Mouse (Mus musculus) midbrain, embryonic 16.5 days (tissue): ENCODE measurements around the gene Tfap2d. TPM values are rescaled to one million over a fixed set of nuclear protein-coding genes. Genes with fewer than 3 reads are reported as not detected.

Source experiments
- ATAC-seq: fragments of 200-750 bp; cut with Nextera tagmentation; 2 replicates; pipeline ENCODE4 v1.8.0; 2017; ENCODE audit warnings: moderate TSS enrichment
- H3K27ac ChIP-seq: fragments of 300-500 bp; sonication (generic); 2 replicates; pipeline ENCODE4 v1.5.1; 2014; ENCODE audit warnings: mild to moderate bottlenecking, low read length, mixed read lengths
- H3K27me3 ChIP-seq: fragments of 300-500 bp; sonication (generic); 2 replicates; pipeline ENCODE4 v1.6.1; 2014; ENCODE audit warnings: low read depth, low read length, mixed read lengths; ENCODE audit not compliant: control insufficient read depth, insufficient read depth
- H3K36me3 ChIP-seq: fragments of 300-500 bp; sonication (generic); 2 replicates; pipeline ENCODE4 v1.6.1; 2014; ENCODE audit warnings: mild to moderate bottlenecking, low read length, moderate library complexity, mixed read lengths; ENCODE audit not compliant: control insufficient read depth, insufficient read depth
- H3K4me1 ChIP-seq: fragments of 300-500 bp; sonication (generic); 2 replicates; pipeline ENCODE4 v1.6.1; 2014; ENCODE audit warnings: mild to moderate bottlenecking, low read length, mixed read lengths; ENCODE audit not compliant: control insufficient read depth, insufficient read depth
- H3K4me2 ChIP-seq: fragments of 300-500 bp; sonication (generic); 2 replicates; pipeline ENCODE4 v1.6.1; 2014; ENCODE audit warnings: mild to moderate bottlenecking, low read length, mixed read lengths
- H3K4me3 ChIP-seq: fragments of 300-500 bp; sonication (generic); 2 replicates; pipeline ENCODE4 v1.5.1; 2014; ENCODE audit warnings: low read depth, mild to moderate bottlenecking, low read length, moderate library complexity, mixed read lengths
- H3K9ac ChIP-seq: fragments of 300-500 bp; sonication (generic); 2 replicates; pipeline ENCODE4 v1.6.1; 2014; ENCODE audit warnings: low read depth, low read length, mixed read lengths
- H3K9me3 ChIP-seq: fragments of 300-500 bp; sonication (generic); replicated peaks from 2 replicates; pipeline ENCODE4 v1.6.1; 2014; ENCODE audit warnings: mild to moderate bottlenecking, low read length, mixed read lengths; ENCODE audit not compliant: control insufficient read depth, poor library complexity, severe bottlenecking
- WGBS: fragments of 180-500 bp; shearing (Covaris S2); extraction: QIAGEN DNeasy Blood & Tissue Kit; methylation state at CpG from one replicate; pipeline ENCODE4 v1.1.7; 2014; 5-methylcytosine and 5-hydroxymethylcytosine counted together
- polyA plus RNA-seq: library from polyadenylated mRNA; unstranded; fragments of >200 nt; fragmentation: Nextera tagmentation; extraction: Ambion mirVana; gene quantifications from 2 replicates; pipeline ENCODE4 v1.2.1, GENCODE M21; 2015

Gene Tfap2d
- polyA plus RNA-seq, 1 experiment from 2014 or later, result 58.0 TPM

DNA sequence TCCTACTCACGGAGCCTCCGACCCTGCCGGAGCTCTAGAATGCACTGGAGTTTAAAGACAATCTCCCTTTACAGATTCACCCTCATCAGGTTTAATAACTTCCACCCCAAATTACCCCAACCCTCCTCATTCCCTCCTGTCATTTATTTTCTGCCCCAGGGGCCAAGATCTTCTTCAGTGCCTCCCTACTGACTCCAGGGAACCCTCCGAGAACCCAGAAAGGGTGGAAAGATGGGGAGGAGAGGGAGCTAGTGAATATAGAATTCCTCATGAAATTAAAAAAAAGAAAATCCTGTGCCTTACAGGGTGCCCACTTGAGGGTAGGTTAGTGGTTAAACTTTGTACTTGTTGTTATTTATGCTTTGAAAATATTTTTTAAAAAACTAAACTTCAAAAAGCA is 104.8 kb downstream of the Tfap2d start:
- Histone ChIP-seq H3K27me3 (peaks cover 20% of the 10 kb centered on the region), H3K36me3 (no peaks in the 10 kb centered on the region), H3K4me2 (peak overlapping the region; percentile 43), H3K9ac (peak overlapping the region; percentile 46), H3K4me3 (peak overlapping the region; percentile 20), H3K27ac (peak overlapping the region; percentile 79), H3K9me3 (no peaks in the 10 kb centered on the region), H3K4me1 (no peaks in the 10 kb centered on the region)
- WGBS, result 4% methylated on average over 4 of the region's 4 CpGs
- ATAC-seq, result no peak

DNA sequence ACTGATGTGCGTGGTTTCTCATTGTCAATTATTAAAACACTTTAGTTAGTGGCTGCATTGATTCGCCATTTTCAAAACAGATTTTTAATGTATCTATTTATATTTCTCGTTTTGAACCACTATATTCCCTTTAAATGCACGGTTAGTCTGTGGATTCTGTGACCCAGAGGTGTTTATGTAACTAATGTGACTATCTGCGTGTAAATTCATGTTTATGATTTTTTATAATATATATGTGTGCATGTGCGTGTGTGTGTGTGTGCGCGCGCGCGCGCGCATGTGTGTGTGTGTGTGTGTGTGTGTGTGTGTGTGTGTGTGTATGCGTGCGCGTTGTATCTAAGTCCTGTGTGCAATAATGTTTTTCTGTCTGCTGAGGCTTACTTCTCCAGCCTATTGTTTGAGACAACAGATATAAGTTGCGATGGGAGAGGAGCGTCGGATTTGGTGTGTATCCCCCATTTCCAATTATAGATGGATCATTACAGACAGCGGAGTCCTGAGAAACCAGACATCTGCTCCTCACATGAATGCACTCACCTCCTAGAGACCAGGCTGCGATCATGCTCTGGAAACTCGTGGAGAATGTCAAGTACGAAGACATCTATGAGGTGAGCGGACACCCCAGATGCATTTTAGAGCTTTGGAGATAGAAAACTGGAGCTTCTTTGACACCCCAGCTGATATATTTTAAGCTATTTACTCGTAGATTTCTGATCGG is 106.0 kb downstream of the Tfap2d start, which contains the start of gene Tfap2b:
Tfap2b (plus strand) TSS at position 274 of the 718 bp plus-strand sequence.
- Histone ChIP-seq H3K4me1 (no peaks in the 10 kb centered on the region), H3K27me3 (peaks cover 25% of the 10 kb centered on the region), H3K4me2 (peak within 1 kb of the TSS; percentile 43), H3K9me3 (no peaks in the 10 kb centered on the region), H3K27ac (peak within 1 kb of the TSS; percentile 86), H3K9ac (peak within 1 kb of the TSS; percentile 62), H3K4me3 (peak within 1 kb of the TSS; percentile 37), H3K36me3 (no peaks in the 10 kb centered on the region)
- ATAC-seq, result peak; percentile 56
- WGBS, result 1% methylated on average over 26 of the region's 26 CpGs

DNA sequence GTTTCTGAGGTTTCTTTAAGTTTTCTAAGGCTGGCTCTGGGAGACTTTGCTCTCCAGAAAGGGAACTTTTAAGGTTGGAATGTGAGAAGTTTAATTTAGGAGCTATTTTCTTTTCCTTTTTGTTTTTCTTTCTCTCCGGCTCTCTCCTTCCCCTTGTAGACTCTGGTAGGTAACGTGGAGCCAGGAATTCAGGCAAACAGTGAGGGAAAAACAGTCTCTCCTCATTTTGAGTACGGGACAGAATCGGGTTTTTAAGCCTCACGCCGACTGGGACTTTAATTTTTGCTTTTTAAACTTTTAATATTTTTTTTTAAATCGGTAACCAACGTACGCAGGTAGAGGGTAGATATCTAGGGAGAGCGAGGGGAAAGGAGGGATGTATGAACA is 106.5 kb downstream of the Tfap2d start:
- under 1% methylated on average over 10 of the region's 10 CpGs for WGBS
- no peak overlapping the region for H3K4me2 ChIP-seq
- H3K36me3 ChIP-seq, result no peaks in the 10 kb centered on the region
- no peaks in the 10 kb centered on the region for H3K9me3 ChIP-seq
- peak overlapping the region; percentile 86 for H3K27ac ChIP-seq
- peaks cover 29% of the 10 kb centered on the region for H3K27me3 ChIP-seq
- ATAC-seq, result no peak
- H3K4me3 ChIP-seq, result peak overlapping the region; percentile 37
- peak overlapping the region; percentile 62; the same call in 1 of the 2 replicates for H3K9ac ChIP-seq
- H3K4me1 ChIP-seq, result no peaks in the 10 kb centered on the region

DNA sequence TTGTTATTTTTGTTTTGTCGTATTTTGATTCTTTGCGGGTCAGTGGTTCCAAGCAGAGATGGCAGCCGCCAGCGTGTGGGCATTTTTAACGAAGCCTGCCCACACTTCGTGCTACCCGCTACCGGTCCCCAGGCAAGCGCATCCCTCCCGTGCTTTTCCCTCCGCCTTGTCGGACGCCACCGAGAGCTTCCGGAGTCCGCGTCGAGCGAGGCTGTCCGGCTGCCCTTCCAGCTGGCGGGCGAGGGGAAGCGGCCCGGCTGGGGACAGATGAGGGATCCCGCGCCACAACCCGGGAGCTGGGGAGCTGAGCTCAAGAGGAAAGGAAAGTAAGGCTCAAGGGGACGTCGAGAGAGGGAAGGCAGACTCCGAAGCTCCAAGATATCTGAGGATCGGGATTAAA is 107.0 kb downstream of the Tfap2d start:
- no peaks in the 10 kb centered on the region for H3K4me1 ChIP-seq
- ATAC-seq, result no peak
- no peaks in the 10 kb centered on the region for H3K9me3 ChIP-seq
- peaks cover 28% of the 10 kb centered on the region for H3K27me3 ChIP-seq
- peak overlapping the region; percentile 62 for H3K9ac ChIP-seq
- peak overlapping the region; percentile 86 for H3K27ac ChIP-seq
- peak overlapping the region; percentile 15; the same call in 1 of the 2 replicates for H3K4me2 ChIP-seq
- H3K4me3 ChIP-seq, result peak overlapping the region; percentile 37
- WGBS, result 0% methylated on average over 31 of the region's 31 CpGs
- no peaks in the 10 kb centered on the region for H3K36me3 ChIP-seq

DNA sequence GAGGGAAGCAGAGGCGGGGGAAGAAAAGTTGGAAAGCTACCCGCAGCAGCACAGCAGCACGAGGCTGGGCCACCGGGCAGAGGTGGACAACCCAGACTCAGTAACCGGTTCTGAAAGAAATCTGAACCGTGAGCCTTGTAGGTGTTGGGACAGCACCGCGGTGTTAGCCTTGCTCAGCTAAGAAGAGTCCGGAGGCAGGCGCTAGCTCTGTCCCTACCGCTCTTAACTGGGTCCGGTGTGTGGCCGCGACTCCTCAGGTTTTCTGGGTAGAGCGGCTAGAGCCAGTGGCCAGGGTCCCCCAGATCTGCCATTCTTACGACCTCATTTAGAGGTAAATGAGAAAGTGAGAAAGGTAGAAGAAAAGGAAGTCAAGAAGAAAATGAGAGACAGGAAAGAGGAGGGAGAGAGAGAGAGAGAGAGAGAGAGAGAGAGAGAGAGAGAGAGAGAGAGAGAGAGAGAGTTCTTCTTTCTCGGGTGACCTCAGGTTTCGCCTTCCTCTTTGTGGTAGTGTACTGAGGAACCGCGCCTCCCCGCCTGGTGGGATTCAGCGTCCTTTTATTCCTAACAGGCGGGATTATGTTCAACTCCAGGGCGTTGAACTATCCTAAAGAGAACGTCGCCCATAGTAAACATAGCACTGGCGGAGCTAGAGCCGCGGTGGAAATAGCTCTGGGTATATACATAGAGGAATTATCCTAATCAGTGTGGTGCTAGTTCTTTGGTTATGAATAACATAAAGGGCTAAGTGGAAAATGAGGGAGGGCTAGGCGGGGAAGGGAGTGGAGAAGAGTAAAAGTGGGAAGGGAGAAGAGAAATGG is 107.6 kb downstream of the Tfap2d start:
- peak overlapping the region; percentile 62 for H3K9ac ChIP-seq
- H3K27me3 ChIP-seq, result peaks cover 32% of the 10 kb centered on the region
- no peaks in the 10 kb centered on the region for H3K9me3 ChIP-seq
- peak overlapping the region; percentile 37 for H3K4me3 ChIP-seq
- 0 out of 2 replicates have a peak overlapping the region, but pooled peaks have one; percentile 15 for H3K4me2 ChIP-seq
- WGBS, result 0% methylated on average over 30 of the region's 30 CpGs
- no peak for ATAC-seq
- H3K4me1 ChIP-seq, result no peaks in the 10 kb centered on the region
- no peaks in the 10 kb centered on the region for H3K36me3 ChIP-seq
- H3K27ac ChIP-seq, result peak overlapping the region; percentile 86

DNA sequence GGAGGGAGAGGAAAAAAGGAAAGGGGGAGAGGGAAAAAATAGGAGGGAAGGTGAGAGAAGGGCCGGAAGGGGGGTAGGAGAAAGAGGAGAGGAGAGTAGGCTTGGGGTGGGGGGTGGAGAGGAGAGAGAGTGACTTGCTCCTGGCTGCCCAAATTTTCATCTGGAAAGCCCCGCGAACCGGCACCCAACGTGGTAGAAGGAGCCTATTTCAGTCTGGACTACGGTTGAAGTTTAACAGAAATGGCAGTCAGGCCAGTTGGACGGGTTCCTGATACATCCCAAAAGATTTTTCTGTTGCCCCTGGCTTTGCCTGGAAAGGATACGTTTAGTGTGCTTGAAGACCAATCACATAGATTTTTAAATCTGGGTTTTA is 108.2 kb downstream of the Tfap2d start:
- Histone ChIP-seq H3K4me2 (no peak overlapping the region), H3K4me1 (no peaks in the 10 kb centered on the region), H3K9ac (peak overlapping the region; percentile 6; the same call in 1 of the 2 replicates), H3K27ac (peak overlapping the region; percentile 86), H3K9me3 (no peaks in the 10 kb centered on the region), H3K4me3 (peak overlapping the region; percentile 37), H3K36me3 (no peaks in the 10 kb centered on the region), H3K27me3 (peaks cover 38% of the 10 kb centered on the region)
- ATAC-seq, result no peak
- WGBS, result 1% methylated on average over 8 of the region's 8 CpGs

GRCm38 (mm10) chr1:19211546-19212154 is 108.8 kb downstream of the Tfap2d start:
- peak overlapping the region; percentile 86 for H3K27ac ChIP-seq
- H3K4me2 ChIP-seq, result peak overlapping the region; percentile 31
- peak overlapping the region; percentile 53 for H3K9ac ChIP-seq
- H3K4me3 ChIP-seq, result peak overlapping the region; percentile 37
- no peaks in the 10 kb centered on the region for H3K4me1 ChIP-seq
- H3K9me3 ChIP-seq, result no peaks in the 10 kb centered on the region
- 1% methylated on average over 15 of the region's 15 CpGs for WGBS
- H3K27me3 ChIP-seq, result peaks cover 45% of the 10 kb centered on the region
- H3K36me3 ChIP-seq, result no peaks in the 10 kb centered on the region
- ATAC-seq, result no peak

GRCm38 (mm10) chr1:19212691-19213090 is 109.9 kb downstream of the Tfap2d start:
- H3K9ac ChIP-seq, result peak overlapping the region; percentile 53

More at GRCm38 (mm10) chr1:19212691-19213090, 109.9 kb downstream of the Tfap2d start:
- Histone ChIP-seq H3K36me3 (no peaks in the 10 kb centered on the region), H3K4me2 (peak overlapping the region; percentile 21), H3K4me1 (no peaks in the 10 kb centered on the region), H3K27me3 (peaks cover 42% of the 10 kb centered on the region), H3K4me3 (peak overlapping the region; percentile 37), H3K9me3 (no peaks in the 10 kb centered on the region), H3K27ac (peak overlapping the region; percentile 86)
- 2% methylated on average over 4 of the region's 4 CpGs for WGBS
- ATAC-seq, result no peak
